Mouse (Mus musculus) stomach, postnatal 0 days (tissue): Measurements from ENCODE around the gene Zg16. TPM values are rescaled to one million over a fixed set of nuclear protein-coding genes. Genes with fewer than 3 reads are reported as not detected.

Source experiments
- ATAC-seq: fragments of 200-750 bp; cut with Nextera tagmentation; 2 replicates; pipeline ENCODE4 v1.8.0; 2017; ENCODE audit not compliant: low FRiP score, low TSS enrichment
- DNase-seq: peaks from one replicate; pipeline ENCODE4 v3.0.0-alpha.2; 2016; ENCODE audit warnings: low spot score
- H3K27ac ChIP-seq: fragments of 300-500 bp; sonication (generic); replicated peaks from 2 replicates; pipeline ENCODE4 v1.5.1; 2014; ENCODE audit warnings: mild to moderate bottlenecking, control low read depth
- H3K27me3 ChIP-seq: fragments of 300-500 bp; sonication (generic); 2 replicates; pipeline ENCODE4 v1.6.1; 2014; ENCODE audit warnings: low read length; ENCODE audit not compliant: control insufficient read depth, insufficient read depth
- H3K36me3 ChIP-seq: fragments of 300-500 bp; sonication (generic); 2 replicates; pipeline ENCODE4 v1.6.1; 2014; ENCODE audit warnings: low read length, mixed read lengths; ENCODE audit not compliant: control insufficient read depth, insufficient read depth
- H3K4me1 ChIP-seq: fragments of 300-500 bp; sonication (generic); replicated peaks from 2 replicates; pipeline ENCODE4 v1.6.1; 2014; ENCODE audit warnings: antibody characterized with exemption; ENCODE audit not compliant: control insufficient read depth, insufficient read depth
- H3K4me2 ChIP-seq: fragments of 300-500 bp; sonication (generic); replicated peaks from 2 replicates; pipeline ENCODE4 v1.6.1; 2014; ENCODE audit warnings: low read depth, mild to moderate bottlenecking, control low read depth, moderate library complexity
- H3K4me3 ChIP-seq: fragments of 300-500 bp; sonication (generic); 2 replicates; pipeline ENCODE4 v1.5.1; 2014; ENCODE audit warnings: low read depth, low read length, control low read depth
- H3K9ac ChIP-seq: fragments of 300-500 bp; sonication (generic); 2 replicates; pipeline ENCODE4 v1.6.1; 2014; ENCODE audit warnings: mild to moderate bottlenecking, low read length, control low read depth, mixed read lengths
- H3K9me3 ChIP-seq: fragments of 300-500 bp; sonication (generic); 2 replicates; pipeline ENCODE4 v1.6.1; 2016; ENCODE audit warnings: low read length; ENCODE audit not compliant: control insufficient read depth
- CTCF ChIP-seq: IDR thresholded peaks from 2 replicates; pipeline ENCODE4 v1.5.1; 2016; ENCODE audit warnings: antibody characterized with exemption, low read depth, mild to moderate bottlenecking, moderate library complexity
- EP300 ChIP-seq: optimal IDR thresholded peaks from 2 replicates; pipeline ENCODE3; 2016; ENCODE audit warnings: antibody characterized with exemption
- WGBS: fragments of 180-500 bp; shearing (Covaris S2); extraction: QIAGEN DNeasy Blood & Tissue Kit; methylation state at CpG from one replicate; pipeline ENCODE4 v1.1.7; 2014; 5-methylcytosine and 5-hydroxymethylcytosine counted together
- polyA plus RNA-seq: library from polyadenylated mRNA; unstranded; fragments of >200 nt; fragmentation: Nextera tagmentation; extraction: Ambion mirVana; gene quantifications from 2 replicates; pipeline ENCODE4 v1.2.1, GENCODE M21; 2015

Zg16 gene
- polyA plus RNA-seq, 1 experiment from 2014 or later, result 1.8 TPM

DNA sequence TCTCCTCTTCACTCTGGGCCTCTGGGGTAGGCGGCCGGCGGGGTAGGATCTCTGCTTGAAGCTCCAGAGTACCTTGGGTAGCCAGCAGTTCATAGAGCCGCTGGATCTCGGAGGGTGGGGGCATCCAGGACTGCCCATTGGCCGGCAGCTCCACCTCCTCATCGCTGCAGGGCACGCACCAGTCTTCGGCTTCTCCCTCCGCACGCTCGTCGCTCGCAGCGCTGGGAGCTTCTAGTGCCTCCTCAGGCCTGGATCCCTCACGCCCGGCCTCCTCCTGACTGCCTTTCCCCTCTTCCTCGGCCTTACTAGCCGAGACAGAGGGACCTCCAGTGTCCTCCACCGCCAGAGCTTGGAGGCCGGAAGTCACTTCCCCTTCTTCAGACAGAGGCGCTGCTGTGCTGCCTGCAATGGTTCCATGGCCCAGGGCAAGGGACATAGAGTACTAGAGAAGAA is 70.6 kb downstream of the Zg16 start:
- Histone ChIP-seq H3K4me3 (peak overlapping the region; percentile 66), H3K27ac (peak overlapping the region; percentile 96), H3K4me1 (peaks cover 4% of the 10 kb centered on the region; the same call in 1 of the 2 replicates), H3K27me3 (no peaks in the 10 kb centered on the region), H3K9ac (peak overlapping the region; percentile 74), H3K4me2 (peak overlapping the region; percentile 94), H3K9me3 (no peaks in the 10 kb centered on the region), H3K36me3 (no peaks in the 10 kb centered on the region)
- peak; percentile 69 for DNase-seq
- peak; percentile 25 for ATAC-seq
- TF ChIP-seq CTCF (no peak), EP300 (no peak)
- 1% methylated on average over 22 of the region's 22 CpGs for WGBS

GRCm38 (mm10) chr7:127016481-127016485 is 70.8 kb downstream of the Zg16 start, which contains the start of gene Pagr1b:
Gene Pagr1b (minus strand): TSS chr7:127016484.
- DNase-seq (no peak), ATAC-seq (no peak)
- Histone ChIP-seq H3K9me3 (no peaks in the 10 kb centered on the region), H3K36me3 (no peaks in the 10 kb centered on the region), H3K4me1 (peaks cover 4% of the 10 kb centered on the region; the same call in 1 of the 2 replicates), H3K9ac (peak within 1 kb of the TSS; percentile 74), H3K4me2 (peak within 1 kb of the TSS; percentile 94), H3K27me3 (no peaks in the 10 kb centered on the region), H3K4me3 (peak within 1 kb of the TSS; percentile 66), H3K27ac (peak within 1 kb of the TSS; percentile 96)
- TF ChIP-seq EP300, result no peak
- no peak for TF ChIP-seq CTCF

GRCm38 (mm10) chr7:127016081-127016480 is 71.0 kb downstream of the Zg16 start:
- peak; percentile 0; the same call in 1 of the 2 replicates for ATAC-seq
- WGBS, result under 1% methylated on average over 10 of the region's 10 CpGs

DNA sequence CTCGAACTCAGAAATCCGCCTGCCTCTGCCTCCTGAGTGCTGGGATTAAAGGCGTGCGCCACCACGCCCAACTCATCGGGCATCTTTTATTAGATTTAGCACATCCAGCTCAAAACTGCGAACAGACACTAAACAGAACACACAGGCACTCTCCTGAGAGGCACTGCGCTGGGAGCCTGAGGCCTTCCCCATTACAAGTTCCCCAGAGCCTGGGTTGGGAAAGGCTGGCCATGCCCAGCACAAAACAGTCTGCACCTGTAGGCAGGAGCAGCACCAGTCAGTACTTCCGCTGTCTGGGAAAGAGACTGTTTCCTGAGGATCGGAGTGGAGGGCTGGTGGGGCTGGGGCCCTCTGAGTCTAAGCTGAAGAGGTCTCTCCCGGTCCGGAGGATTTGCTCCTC is 72.1 kb downstream of the Zg16 start:
- TF ChIP-seq EP300 (no peak), CTCF (no peak)

More at GRCm38 (mm10) chr7:127016081-127016480, 71.0 kb downstream of the Zg16 start:
- Histone ChIP-seq H3K9ac (peak overlapping the region; percentile 74), H3K4me2 (peak overlapping the region; percentile 94), H3K4me3 (peak overlapping the region; percentile 66), H3K9me3 (no peaks in the 10 kb centered on the region), H3K36me3 (no peaks in the 10 kb centered on the region), H3K4me1 (peaks cover 4% of the 10 kb centered on the region; the same call in 1 of the 2 replicates), H3K27ac (peak overlapping the region; percentile 96), H3K27me3 (no peaks in the 10 kb centered on the region)
- no peak for TF ChIP-seq EP300
- TF ChIP-seq CTCF, result no peak
- peak; percentile 52 for DNase-seq

DNA sequence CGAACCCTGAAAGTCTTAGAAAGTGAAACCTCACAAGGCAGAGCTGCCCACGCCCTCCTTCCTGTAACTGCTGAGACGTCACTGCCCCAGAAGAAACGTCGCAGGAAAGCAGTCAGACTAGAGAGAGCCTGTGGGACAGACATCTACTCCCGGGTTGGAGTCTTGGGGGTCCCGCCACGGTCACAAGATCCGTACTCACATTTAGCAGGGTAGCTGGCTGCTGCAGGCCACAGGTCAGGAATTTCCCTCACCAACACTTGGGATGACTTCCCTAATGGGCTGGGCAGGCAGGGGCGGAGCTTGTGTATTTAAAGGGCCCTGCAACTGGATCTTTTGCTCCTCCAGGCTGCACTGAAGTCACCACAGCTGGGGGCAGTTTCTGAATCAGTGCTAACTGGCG is 72.8 kb downstream of the Zg16 start, which contains the start of gene Mvp:
TSS of gene Mvp (minus strand) at position 302 of the 400 bp plus-strand sequence.
- peak within 1 kb of the TSS; percentile 67 for H3K9ac ChIP-seq
- no peaks in the 10 kb centered on the region for H3K36me3 ChIP-seq
- H3K9me3 ChIP-seq, result no peaks in the 10 kb centered on the region
- peak; percentile 81 for DNase-seq
- H3K4me3 ChIP-seq, result peak within 1 kb of the TSS; percentile 55
- 0 out of 2 replicates have a peak, but pooled peaks have one; percentile 28 for ATAC-seq
- TF ChIP-seq CTCF (no peak), EP300 (no peak)
- peaks cover 4% of the 10 kb centered on the region; the same call in 1 of the 2 replicates for H3K4me1 ChIP-seq
- peak within 1 kb of the TSS; percentile 64 for H3K4me2 ChIP-seq
- peak within 1 kb of the TSS; percentile 69 for H3K27ac ChIP-seq
- 16% methylated on average over 11 of the region's 11 CpGs for WGBS
- no peaks in the 10 kb centered on the region for H3K27me3 ChIP-seq

More for the DNA sequence above, 72.1 kb downstream of the Zg16 start:
- Histone ChIP-seq H3K4me1 (peaks cover 4% of the 10 kb centered on the region; the same call in 1 of the 2 replicates), H3K9me3 (no peaks in the 10 kb centered on the region), H3K36me3 (no peaks in the 10 kb centered on the region), H3K27ac (0 out of 2 replicates have a peak overlapping the region, but pooled peaks have one; percentile 24), H3K9ac (no peak overlapping the region), H3K4me3 (no peak overlapping the region), H3K27me3 (no peaks in the 10 kb centered on the region), H3K4me2 (no peak overlapping the region)
- DNase-seq (no peak), ATAC-seq (no peak)
- 88% methylated on average over 12 of the region's 12 CpGs for WGBS

DNA sequence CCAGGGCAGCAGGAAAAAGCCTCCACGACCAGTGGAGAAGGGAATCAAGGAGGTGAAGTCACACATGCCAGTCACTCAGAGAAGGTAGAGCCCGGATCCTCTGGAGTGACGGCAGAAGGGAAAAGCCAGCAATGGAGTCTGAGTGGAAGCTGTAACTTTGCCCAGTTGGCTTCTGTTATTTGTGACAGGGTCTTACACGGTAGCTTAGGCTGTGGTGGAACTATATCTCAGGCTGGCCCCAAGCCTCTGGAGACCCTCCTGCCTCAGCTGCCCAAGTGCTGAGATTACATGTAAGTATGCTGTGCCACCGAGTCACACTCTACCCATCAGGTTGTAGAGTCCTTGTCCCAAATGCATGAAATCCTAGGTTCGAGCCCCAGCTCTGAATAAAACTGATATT is 73.7 kb downstream of the Zg16 start:
- ATAC-seq, result no peak
- H3K9ac ChIP-seq, result no peak overlapping the region
- peak overlapping the region; percentile 55 for H3K4me3 ChIP-seq
- H3K27me3 ChIP-seq, result no peaks in the 10 kb centered on the region
- H3K9me3 ChIP-seq, result no peaks in the 10 kb centered on the region
- WGBS, result 90% methylated on average over 6 of the region's 6 CpGs
- 0 out of 2 replicates have a peak, but pooled peaks cover 7% of the 10 kb centered on the region for H3K4me1 ChIP-seq
- peak overlapping the region; percentile 35; the same call in 1 of the 2 replicates for H3K27ac ChIP-seq
- no peak for DNase-seq
- peak overlapping the region; percentile 64 for H3K4me2 ChIP-seq
- no peaks in the 10 kb centered on the region for H3K36me3 ChIP-seq
- TF ChIP-seq CTCF (no peak), EP300 (no peak)
